Mouse (Mus musculus) small intestine, adult 2 months (tissue): ENCODE measurements around the gene Itm2b. TPM values are rescaled to one million over a fixed set of nuclear protein-coding genes. Genes with fewer than 3 reads are reported as not detected.

Source experiments
- H3K27ac ChIP-seq: fragments of 200-500 bp; 2 replicates; pipeline ENCODE4 v1.5.1; 2012; ENCODE audit warnings: low read depth, low read length, control low read depth, inconsistent platforms; ENCODE audit not compliant: insufficient read depth
- H3K27me3 ChIP-seq: fragments of 200-500 bp; 2 replicates; pipeline ENCODE4 v1.6.1; 2012; ENCODE audit warnings: mild to moderate bottlenecking, moderate library complexity, low read length, inconsistent platforms; ENCODE audit not compliant: control insufficient read depth, insufficient read depth
- H3K36me3 ChIP-seq: fragments of 200-500 bp; 2 replicates; pipeline ENCODE4 v1.6.1; 2012; ENCODE audit warnings: mild to moderate bottlenecking, low read length, control low read depth, inconsistent platforms; ENCODE audit not compliant: control insufficient read depth, insufficient read depth
- H3K4me1 ChIP-seq: fragments of 200-500 bp; 2 replicates; pipeline ENCODE4 v1.6.1; 2012; ENCODE audit warnings: low read length, inconsistent platforms, mixed read lengths; ENCODE audit not compliant: control insufficient read depth, insufficient read depth, insufficient read length
- H3K4me3 ChIP-seq: fragments of 200-500 bp; 2 replicates; pipeline ENCODE4 v1.5.1; 2012; ENCODE audit warnings: low read depth, mild to moderate bottlenecking, control low read depth, inconsistent platforms, low read length, moderate library complexity
- CTCF ChIP-seq: fragments of 200-500 bp; IDR thresholded peaks from 2 replicates; pipeline ENCODE4 v1.5.1; 2012; ENCODE audit warnings: low read depth, mild to moderate bottlenecking, control low read depth, inconsistent platforms, low read length, moderate library complexity, mixed read lengths; ENCODE audit not compliant: insufficient replicate concordance, insufficient read length; ENCODE audit errors: extremely low read depth
- POLR2A ChIP-seq: fragments of 200-500 bp; IDR thresholded peaks from 2 replicates; pipeline ENCODE4 v1.6.1; 2012; ENCODE audit warnings: low read depth, mild to moderate bottlenecking, control low read depth, inconsistent platforms, low read length, moderate library complexity
- WGBS: fragments of 180-500 bp; shearing (Covaris S2); methylation state at CpG from one replicate; pipeline ENCODE4 v1.1.7; 2018; 5-methylcytosine and 5-hydroxymethylcytosine counted together
- polyA plus RNA-seq: library from polyadenylated mRNA; depleted of rRNA; stranded (reverse); fragments of >200 nt; gene quantifications from 2 replicates; pipeline ENCODE4 v1.2.3, GENCODE M21; 2012

Itm2b gene
- polyA plus RNA-seq, 1 experiment, result 990 TPM

DNA sequence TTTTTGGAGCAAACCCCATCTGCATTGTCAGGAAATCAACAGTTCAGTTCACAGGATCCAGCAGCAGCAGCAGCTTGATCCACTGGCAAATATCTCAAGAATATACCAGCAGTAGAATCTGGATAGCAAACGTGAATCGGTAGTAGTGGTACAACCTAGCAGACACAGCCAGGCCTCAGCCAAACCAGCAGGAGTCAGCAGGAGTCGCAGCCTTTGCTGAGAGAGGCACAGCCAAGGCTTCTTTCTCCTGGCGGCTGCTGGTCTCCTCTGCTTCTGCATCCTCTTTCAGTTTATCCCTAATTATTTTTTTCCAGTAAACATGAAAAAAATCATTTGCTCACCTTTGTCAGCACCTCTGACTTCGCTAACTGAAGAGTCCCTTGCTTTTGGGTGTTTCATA, 10.7 kb upstream of the Itm2b start:
- H3K4me3 ChIP-seq, result no peak overlapping the region
- TF ChIP-seq CTCF, result no peak
- TF ChIP-seq POLR2A, result no peak
- peaks cover 2% of the 10 kb centered on the region; the same call in 1 of the 2 replicates for H3K4me1 ChIP-seq
- no peaks in the 10 kb centered on the region for H3K27me3 ChIP-seq
- H3K27ac ChIP-seq, result no peak overlapping the region
- 88% methylated on average over 5 of the region's 5 CpGs for WGBS
- no peaks in the 10 kb centered on the region for H3K36me3 ChIP-seq

DNA sequence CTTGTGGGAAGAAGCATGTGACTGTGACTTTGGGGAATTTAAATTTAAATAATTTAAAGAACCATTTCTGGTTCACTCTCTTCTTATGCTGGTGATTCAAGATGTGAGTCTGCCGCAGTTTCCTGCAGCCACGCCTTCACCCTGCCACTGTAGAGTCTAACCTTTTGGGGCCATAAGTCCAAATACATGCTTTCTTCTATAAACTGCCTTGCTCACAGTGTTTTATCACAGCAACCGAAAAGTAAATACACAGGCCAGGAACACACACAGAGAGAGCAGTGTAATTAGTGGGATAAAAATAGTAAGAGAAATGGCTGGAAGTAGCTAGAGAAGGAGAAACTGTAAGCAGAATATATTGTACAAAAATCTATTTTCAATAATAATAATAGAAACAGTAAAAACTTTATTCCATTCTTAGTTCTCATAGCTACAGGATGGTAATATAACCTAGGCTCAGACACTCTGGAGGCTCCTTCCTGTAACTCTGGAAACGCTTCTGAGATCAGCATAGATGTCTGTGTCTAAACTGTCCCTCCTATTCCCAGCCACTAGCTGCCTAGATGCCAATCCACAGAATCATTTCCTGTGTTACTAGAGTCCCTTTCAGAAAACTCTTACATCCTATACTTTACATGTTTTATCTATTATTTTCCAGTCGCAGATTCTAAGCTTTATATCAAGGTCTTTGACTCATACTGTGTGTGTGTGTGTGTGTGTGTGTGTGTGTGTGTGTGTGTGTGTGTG, 9.3 kb upstream of the Itm2b start:
- Histone ChIP-seq H3K36me3 (no peaks in the 10 kb centered on the region), H3K4me3 (no peak overlapping the region), H3K27ac (no peak overlapping the region), H3K27me3 (no peaks in the 10 kb centered on the region), H3K4me1 (peaks cover 2% of the 10 kb centered on the region)
- 30% methylated on average over 5 of the region's 5 CpGs for WGBS
- TF ChIP-seq CTCF (no peak), POLR2A (no peak)

DNA sequence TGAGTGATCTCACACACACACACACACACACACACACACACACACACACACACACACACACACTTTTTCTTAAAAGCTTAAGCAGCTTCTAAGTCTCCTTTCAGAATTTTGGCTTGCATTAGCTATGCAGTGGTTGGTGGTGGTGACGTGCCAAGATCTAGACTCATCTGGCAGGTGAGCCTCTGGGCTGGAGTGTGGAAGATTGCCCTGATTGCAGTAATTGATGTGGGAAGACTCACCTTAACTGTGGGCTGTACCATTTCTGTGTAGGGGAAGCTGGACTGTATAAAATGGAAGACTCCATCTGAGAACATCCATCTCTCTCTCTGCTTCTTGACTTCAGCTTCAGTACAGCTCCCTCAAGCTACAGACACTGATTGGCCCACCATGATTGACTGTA, 6.4 kb upstream of the Itm2b start:
- Histone ChIP-seq H3K4me3 (no peak overlapping the region), H3K27ac (no peak overlapping the region), H3K36me3 (no peaks in the 10 kb centered on the region), H3K4me1 (peaks cover 10% of the 10 kb centered on the region), H3K27me3 (no peaks in the 10 kb centered on the region)
- 22% methylated on average over 1 of the region's 1 CpGs for WGBS
- TF ChIP-seq CTCF (no peak), POLR2A (no peak)

DNA sequence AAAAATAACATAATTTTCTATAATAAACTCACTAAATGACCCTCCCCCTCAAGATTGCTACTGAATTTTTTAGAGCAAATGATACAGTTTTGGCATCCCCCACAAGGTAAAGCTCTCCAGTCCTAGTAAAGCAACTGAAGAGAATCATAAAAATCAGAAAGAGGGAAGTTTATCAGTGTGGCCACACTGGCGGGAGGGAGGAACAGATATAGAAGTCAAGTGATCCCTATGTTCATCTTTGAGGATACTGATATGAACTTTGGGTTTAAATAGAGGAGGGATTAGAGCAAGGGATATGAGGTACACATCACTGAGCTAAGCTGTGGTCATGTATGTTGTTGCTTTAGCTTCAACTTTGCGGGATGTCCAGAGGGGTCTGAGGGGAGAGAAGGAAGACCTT, 5.1 kb upstream of the Itm2b start:
- Histone ChIP-seq H3K36me3 (no peaks in the 10 kb centered on the region), H3K27me3 (no peaks in the 10 kb centered on the region), H3K4me3 (no peak overlapping the region), H3K4me1 (peaks cover 13% of the 10 kb centered on the region), H3K27ac (no peak overlapping the region)
- WGBS, result 83% methylated on average over 2 of the region's 2 CpGs
- TF ChIP-seq CTCF, result no peak

DNA sequence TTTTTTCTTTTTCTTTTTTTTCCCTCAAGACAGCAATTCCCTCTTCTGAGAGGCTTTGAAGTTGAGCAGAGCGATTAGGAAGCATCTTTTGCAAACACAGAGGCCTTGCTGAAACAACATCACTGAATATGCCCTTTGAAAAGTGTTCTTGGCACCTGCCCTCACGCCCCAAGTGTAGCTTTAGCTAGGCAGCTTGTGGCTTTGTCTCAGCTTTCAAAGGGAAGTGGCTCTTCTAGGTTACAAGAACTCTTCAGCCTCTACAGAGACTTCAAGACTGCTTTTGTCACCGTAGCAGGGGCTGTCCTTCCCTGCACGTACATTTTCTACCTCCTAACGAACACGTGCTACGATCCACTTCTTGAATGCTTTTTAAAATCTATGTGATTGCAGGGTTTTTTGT, 4.0 kb upstream of the Itm2b start:
- 59% methylated on average over 7 of the region's 7 CpGs for WGBS
- no peak for TF ChIP-seq CTCF
- H3K27ac ChIP-seq, result peak overlapping the region; percentile 77; the same call in 1 of the 2 replicates

DNA sequence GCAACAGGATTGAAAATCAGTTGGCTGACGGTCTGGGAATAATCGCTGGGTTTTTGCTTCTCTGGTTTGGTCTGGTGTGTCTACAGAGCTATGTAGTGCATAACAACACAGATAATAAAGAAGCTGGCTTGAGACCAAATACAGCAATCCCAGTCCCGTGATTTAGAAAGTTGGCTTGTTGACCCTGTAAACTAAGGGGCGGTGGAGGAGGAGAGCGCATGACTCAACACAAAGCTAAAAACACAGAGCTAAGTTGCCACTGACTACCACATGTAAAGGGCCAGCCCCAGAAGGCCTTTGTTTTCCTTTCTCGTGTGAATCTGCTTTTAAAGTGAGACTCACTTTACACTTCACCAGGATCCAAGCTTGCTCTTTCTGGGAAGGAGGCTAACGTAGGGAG, 3.5 kb upstream of the Itm2b start:
- no peaks in the 10 kb centered on the region for H3K36me3 ChIP-seq
- WGBS, result 23% methylated on average over 7 of the region's 7 CpGs
- no peaks in the 10 kb centered on the region for H3K27me3 ChIP-seq
- peak overlapping the region; percentile 77 for H3K27ac ChIP-seq
- H3K4me1 ChIP-seq, result peaks cover 11% of the 10 kb centered on the region; the same call in 1 of the 2 replicates
- TF ChIP-seq CTCF, result no peak
- H3K4me3 ChIP-seq, result no peak overlapping the region

More for the DNA sequence above, 4.0 kb upstream of the Itm2b start:
- peaks cover 11% of the 10 kb centered on the region; the same call in 1 of the 2 replicates for H3K4me1 ChIP-seq
- no peaks in the 10 kb centered on the region for H3K27me3 ChIP-seq
- H3K4me3 ChIP-seq, result no peak overlapping the region
- H3K36me3 ChIP-seq, result no peaks in the 10 kb centered on the region

DNA sequence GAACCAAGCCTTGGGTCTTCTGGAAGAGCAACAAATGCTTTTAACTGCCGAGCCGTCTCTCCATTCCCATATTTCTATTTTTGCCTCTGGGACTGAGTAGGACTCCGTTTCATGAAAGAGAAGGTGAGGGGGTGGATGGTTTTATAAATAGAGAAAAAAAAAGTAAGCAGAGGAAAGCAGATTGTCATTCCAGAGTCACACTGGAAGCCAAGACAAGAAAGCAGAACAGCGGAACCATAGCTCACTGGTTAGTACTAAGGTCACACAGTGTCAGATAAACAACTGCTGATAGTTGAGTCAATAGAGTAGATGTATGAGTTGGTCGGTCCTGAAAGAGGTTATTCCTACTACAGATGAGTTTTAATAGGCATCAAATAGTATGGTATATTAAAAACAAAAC, 1.4 kb upstream of the Itm2b start:
- H3K27ac ChIP-seq, result peak overlapping the region; percentile 56; the same call in 1 of the 2 replicates
- WGBS, result 52% methylated on average over 5 of the region's 5 CpGs
- peaks cover 11% of the 10 kb centered on the region for H3K36me3 ChIP-seq
- no peaks in the 10 kb centered on the region for H3K27me3 ChIP-seq
- no peak for TF ChIP-seq POLR2A
- no peak for TF ChIP-seq CTCF
- H3K4me1 ChIP-seq, result peaks cover 17% of the 10 kb centered on the region
- no peak overlapping the region for H3K4me3 ChIP-seq
